Mouse (Mus musculus) gastrocnemius, postnatal 36 days (tissue): ENCODE results near the gene Nwd2. TPM values are rescaled to one million over a fixed set of nuclear protein-coding genes. Genes with fewer than 3 reads are reported as not detected.

Experiments
- DNase-seq, 2 experiments: peaks; one replicate each; pipeline ENCODE4 v3.0.0; 2022
- intact Hi-C: fragments of 180-260 bp; cut with DNase I; formaldehyde crosslinking; loops from one replicate; pipeline ENCODE4 v1.15.1; 2025
- total RNA-seq, 2 experiments: library from RNA; stranded (reverse); gene quantifications; 2 replicates each; pipeline ENCODE4 v1.2.3; 2021

Gene Nwd2
- total RNA-seq, 2 experiments from 2014 or later, result not detected

DNA sequence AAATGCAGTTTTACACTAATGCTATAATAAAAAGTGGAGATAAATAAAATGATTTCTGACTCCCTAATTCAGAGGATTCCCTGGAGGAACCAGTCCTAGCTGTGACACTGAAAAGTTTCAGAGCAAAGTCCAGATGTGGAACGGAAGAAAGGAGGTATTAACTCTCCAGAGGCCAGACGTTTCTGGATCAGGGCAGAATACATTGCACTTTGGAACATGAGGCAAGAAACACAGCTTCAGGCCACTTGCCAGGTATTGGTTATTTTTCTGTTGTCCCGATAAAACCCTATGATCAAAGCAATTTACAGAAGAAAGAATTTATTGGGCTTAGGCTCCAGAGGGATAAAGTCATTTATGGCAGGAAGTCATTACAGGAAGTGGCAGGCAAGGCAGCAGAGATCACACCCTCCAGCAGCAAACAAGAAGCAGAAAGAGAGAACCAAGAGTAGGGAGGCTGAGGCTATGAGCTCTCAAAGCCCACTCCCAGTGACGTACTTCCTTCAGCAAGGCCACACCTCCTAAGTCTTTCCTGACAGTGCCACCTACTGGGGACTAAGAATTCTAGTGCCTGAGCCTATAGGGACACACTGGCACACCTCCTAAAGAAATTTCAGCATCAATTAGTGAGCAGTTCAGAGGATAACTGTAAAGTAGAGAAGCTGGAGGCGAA lies 106.3 kb downstream of the Nwd2 start:
- intact Hi-C loops, result no loop called here
- DNase-seq, result no peak

- intact Hi-C loops, result no loop called here
- DNase-seq, result no peak
Observed at GRCm38 (mm10) chr5:63755938-63756337, 107.0 kb downstream of the Nwd2 start.

GRCm38 (mm10) chr5:63765886-63766285 lies 117.0 kb downstream of the Nwd2 start:
- intact Hi-C loops, result no loop called here
- DNase-seq, result no peak

DNA sequence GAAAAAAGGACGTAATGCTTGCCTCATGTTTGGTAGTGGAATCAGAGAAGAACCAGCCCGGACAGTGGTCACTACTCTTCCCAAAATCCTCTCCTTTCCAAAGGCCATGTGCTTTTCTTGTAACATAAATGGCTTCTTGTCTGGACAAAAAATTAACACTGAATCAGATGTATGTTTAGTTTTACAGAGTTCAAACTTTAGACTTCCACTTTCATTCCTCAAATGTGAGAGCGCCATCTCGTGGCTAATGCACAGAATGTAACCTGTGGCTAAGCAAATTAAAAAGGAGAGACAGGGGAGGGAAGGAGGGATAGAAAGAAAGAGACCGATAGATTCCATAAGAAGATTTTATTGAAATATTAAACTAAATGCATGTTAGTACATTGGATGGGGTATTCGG lies 117.8 kb downstream of the Nwd2 start:
- intact Hi-C loops, result no loop called here
- DNase-seq, result no peak

- intact Hi-C loops, result no loop called here
- DNase-seq, result no peak
Observed at GRCm38 (mm10) chr5:63767464-63767863, 118.6 kb downstream of the Nwd2 start.

GRCm38 (mm10) chr5:63768220-63768619 lies 119.3 kb downstream of the Nwd2 start:
- intact Hi-C loops, result no loop called here
- DNase-seq, result no peak

- intact Hi-C loops, result no loop called here
- DNase-seq, result no peak
Observed at GRCm38 (mm10) chr5:63772971-63773370, 124.1 kb downstream of the Nwd2 start.

DNA sequence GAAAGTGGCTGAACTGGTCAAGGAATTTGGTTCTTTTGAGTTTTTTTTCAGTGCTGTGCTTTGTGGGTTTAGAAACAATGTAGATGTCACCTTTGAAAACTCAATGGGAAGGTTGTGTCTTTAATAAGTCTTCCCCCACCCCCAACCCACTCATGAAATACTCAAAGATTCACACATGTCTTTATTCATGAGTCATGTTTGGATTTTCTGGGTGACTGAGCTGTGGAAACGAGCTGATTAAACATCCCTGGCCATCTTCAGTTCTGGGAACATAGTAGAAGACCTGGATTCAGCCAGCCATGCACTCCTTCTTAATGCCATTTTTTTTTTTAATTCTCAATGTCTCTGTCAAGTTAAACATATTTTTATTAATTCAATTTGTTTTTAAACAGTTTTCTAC lies 124.7 kb downstream of the Nwd2 start:
- intact Hi-C loops, result no loop called here
- no peak for DNase-seq

GRCm38 (mm10) chr5:63788156-63788826 lies 139.4 kb downstream of the Nwd2 start:
- no peak for DNase-seq
- intact Hi-C loops, result no loop called here

DNA sequence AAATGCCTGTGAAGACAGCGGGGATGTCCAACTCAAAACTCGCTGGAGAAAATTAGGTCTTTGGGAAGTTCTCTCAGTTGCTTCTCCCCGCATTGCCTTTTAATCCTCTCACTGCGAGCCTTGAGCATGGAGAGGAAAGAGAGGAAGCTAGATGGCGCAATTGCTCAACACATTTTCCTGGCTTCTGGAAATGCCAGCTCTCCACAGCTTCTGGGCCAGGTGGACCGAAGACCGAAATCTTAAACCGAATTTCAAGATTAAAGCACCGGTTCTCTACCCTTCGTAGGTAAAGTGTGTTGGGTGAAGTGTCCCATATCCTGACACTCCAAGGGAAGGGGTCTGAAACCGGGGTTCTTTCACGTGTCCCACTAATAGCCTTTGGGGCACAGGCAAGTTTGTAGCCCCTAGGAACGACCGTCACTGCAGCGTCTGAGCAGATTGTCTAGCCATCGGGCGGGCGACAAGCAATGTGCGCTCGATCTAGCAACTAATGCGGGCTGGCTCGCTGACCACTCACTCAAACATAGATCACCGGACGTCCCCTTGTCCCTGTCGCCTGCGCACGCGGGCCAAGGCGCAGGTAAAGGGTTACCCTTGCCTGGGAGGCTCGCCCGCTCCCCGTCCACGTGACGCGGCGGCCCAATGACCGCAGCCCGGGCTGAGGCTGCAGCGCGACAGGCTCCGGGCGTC lies 163.1 kb downstream of the Nwd2 start, which contains the start of gene 0610040J01Rik:
Gene 0610040J01Rik, plus strand, starts transcription at position 545 of the 690 bp plus-strand sequence.
- intact Hi-C loops, result loop anchor here (1.0 to 10.0 kb wide), 3 partner anchors 74 to 713 kb away; no protein-coding TSS in a partner anchor

GRCm38 (mm10) chr5:63812509-63812865 lies 163.6 kb downstream of the Nwd2 start:
- no peak for DNase-seq
- intact Hi-C loops, result loop anchor here (1.0 to 10.0 kb wide), 3 partner anchors 74 to 712 kb away; no protein-coding TSS in a partner anchor

More for the DNA sequence above, 163.1 kb downstream of the Nwd2 start, which contains the start of gene 0610040J01Rik:
- DNase-seq, result peak; percentile 30 to 62

DNA sequence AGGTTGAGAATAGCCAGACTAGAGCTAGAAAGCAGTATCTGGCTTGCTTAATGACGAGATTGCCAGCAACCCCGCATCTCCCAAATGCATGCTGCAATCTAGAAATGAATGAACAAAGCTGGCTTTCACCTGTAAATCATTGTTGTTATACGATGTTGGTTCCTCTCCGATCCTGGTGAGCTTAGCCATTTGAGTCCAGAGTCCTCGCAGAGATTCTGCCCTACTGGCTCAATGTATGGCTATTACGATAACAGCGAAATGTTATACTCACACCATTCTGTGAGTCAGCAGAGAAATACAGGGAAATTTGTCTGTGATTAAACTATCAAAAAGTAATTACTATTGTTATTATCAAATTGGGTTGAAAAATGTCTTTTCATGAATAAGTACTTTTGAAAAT lies 167.7 kb downstream of the Nwd2 start:
- intact Hi-C loops, result loop anchor here (10.0 kb wide), 2 partner anchors 248 to 708 kb away; no protein-coding TSS in a partner anchor

GRCm38 (mm10) chr5:63817270-63817669 lies 168.4 kb downstream of the Nwd2 start:
- DNase-seq, result no peak
- intact Hi-C loops, result loop anchor here (10.0 kb wide), 2 partner anchors 248 to 708 kb away; no protein-coding TSS in a partner anchor

More for the DNA sequence above, 167.7 kb downstream of the Nwd2 start:
- DNase-seq, result no peak

DNA sequence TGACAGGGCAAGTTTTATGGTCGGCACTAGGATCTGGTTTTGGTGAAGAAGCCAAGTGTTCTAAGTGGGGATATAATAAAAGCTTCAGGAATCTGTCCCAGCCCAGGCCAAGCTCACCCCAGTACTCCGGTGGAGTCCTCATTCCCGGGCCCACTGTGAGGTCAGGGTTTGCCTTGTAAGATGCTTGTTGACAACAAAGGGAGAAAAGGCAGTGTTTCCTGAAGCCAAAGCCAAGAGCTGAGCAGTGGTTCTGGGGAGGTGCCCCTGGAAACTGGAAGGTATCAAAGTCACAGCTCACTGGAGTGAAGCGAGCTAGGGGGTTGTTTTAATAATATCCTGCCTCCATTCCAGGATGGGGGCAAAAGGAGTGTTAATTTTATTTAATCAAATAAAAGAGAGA lies 170.1 kb downstream of the Nwd2 start:
- intact Hi-C loops, result loop anchor here (10.0 kb wide), 2 partner anchors 246 to 706 kb away; no protein-coding TSS in a partner anchor
- no peak for DNase-seq

GRCm38 (mm10) chr5:63819519-63819918 lies 170.6 kb downstream of the Nwd2 start:
- no peak for DNase-seq
- intact Hi-C loops, result loop anchor here (10.0 kb wide), 2 partner anchors 245 to 705 kb away; no protein-coding TSS in a partner anchor

DNA sequence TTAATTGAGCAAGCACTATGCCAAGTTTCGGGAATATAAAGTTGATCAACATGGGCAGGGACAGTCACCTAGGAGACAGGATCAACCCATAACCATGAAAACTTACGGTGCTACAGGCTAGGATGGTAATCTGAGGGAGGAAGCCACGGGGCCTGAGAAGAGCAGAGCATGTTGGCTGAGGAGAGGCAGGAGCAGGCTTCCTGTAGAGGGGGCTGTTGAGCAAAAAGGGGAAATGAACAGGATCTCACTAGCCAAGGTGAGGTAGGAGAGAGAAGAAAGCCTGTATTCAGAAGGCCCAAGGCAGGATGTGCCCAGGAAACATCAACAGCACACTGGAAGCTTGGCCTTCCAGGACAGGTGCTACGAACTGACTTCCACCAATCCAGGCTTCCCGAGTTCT lies 172.3 kb downstream of the Nwd2 start:
- DNase-seq, result no peak
- intact Hi-C loops, result no loop called here

GRCm38 (mm10) chr5:63821860-63822259 lies 173.0 kb downstream of the Nwd2 start:
- intact Hi-C loops, result no loop called here
- no peak for DNase-seq

DNA sequence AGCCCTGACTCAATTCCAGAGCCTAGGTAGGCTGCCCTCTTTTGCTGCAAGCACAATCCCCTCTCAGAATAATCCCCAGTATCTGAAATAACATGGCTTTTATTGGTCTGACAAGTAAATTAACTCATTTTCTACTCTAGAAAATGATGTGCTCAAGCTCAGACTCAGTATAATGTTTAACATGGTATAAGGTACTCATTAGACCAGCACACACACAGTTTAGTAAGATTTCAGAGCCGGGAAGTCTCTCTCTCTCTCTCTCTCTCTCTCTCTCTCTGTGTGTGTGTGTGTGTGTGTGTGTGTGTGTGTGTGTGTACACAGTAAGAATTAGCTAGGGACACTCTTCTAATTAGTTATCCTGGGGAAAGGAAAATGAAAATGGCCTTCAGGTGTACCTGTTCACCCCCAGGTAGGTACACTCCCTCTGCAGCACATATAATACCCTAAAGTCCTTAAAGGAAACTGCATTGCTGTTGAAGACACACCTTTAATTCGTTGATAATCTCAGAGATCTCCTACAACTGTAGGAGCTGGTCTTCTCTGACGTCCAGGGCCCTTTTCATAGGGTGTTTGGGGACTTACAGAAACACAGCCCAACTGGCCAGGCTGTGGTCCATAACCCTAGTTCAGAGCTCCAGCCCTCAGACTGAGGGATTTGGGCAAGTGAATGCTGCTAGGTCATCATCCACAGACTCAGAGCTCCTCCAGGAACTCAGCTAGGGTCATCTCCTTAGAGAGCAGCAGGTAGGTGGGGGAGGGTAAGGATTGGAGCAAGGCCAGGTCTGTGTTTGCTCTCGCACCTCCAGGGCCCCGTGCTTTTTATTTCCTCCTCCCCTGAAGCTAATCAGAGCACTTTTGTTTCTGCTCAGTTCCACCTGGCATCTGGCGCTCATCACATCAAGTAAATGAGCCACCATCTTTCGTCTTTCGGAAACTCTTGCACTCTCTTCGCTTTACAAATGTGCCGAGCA lies 174.7 kb downstream of the Nwd2 start:
- DNase-seq, result no peak
- intact Hi-C loops, result no loop called here

DNA sequence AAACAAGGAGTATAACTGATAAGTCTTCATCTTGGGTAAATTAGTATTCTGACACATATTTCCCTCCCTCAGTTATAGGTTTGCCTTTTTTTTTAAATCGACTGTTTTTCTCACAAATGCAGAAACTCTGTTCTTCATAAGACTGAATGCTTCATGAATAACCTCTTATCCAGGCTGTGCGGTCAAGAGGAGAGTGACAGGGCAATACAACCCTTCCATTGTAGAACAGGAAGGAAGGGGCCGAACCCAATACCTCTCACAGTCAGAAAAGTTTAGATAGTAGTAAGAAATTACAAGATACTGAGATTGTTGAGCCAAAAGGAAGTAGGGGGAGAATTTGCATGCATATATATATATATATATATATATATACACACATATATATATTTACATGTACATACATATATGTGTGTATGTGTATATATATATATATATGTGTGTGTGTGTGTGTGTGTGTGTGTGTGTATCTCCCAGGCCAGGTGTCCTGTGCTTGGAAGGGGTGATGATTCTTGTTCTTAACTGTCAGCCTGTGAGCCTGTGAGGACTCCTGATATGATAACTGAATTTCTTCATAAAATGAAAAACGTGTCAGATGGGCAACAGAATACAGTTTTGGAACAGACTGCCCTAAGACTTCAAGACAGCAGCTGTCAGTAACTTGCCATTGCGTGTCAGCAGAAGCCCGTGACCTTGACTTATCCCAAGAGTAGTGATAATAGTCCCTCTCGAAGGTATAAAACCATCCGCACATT lies 175.9 kb downstream of the Nwd2 start:
- intact Hi-C loops, result no loop called here
- DNase-seq, result no peak
